Mouse (Mus musculus): ENCODE data around the gene Agbl4. TPM values are rescaled to one million over a fixed set of nuclear protein-coding genes. Genes with fewer than 3 reads are reported as not detected.

Gene Agbl4
- polyA plus RNA-seq, 1 experiment from 2014 or later = 2.5 TPM

GRCm38 (mm10) chr4:111357176-111357575 is 959.7 kb downstream of the Agbl4 start:
- Histone ChIP-seq H3K9me3 (replicated peaks) (no peaks in the 10 kb centered on the region), H3K27ac (no peak overlapping the region), H3K36me3 (ENCODE audit: poor library complexity, severe bottlenecking) (no peaks in the 10 kb centered on the region), H3K4me1 (no peaks in the 10 kb centered on the region), H3K4me2 (no peak overlapping the region), H3K9ac (no peak overlapping the region), H3K4me3 (no peak overlapping the region), H3K27me3 (no peaks in the 10 kb centered on the region)
- no peak for ATAC-seq
- WGBS = 87% methylated on average over 3 of the region's 3 CpGs

GRCm38 (mm10) chr4:111364199-111364598 is 966.7 kb downstream of the Agbl4 start:
- Histone ChIP-seq H3K4me1 (no peaks in the 10 kb centered on the region), H3K4me2 (no peak overlapping the region), H3K9ac (no peak overlapping the region), H3K9me3 (replicated peaks) (no peaks in the 10 kb centered on the region), H3K27ac (no peak overlapping the region), H3K4me3 (no peak overlapping the region), H3K36me3 (ENCODE audit: poor library complexity, severe bottlenecking) (no peaks in the 10 kb centered on the region), H3K27me3 (no peaks in the 10 kb centered on the region)
- ATAC-seq = no peak
- WGBS = 88% methylated on average over 2 of the region's 2 CpGs

- H3K36me3 ChIP-seq (ENCODE audit: poor library complexity, severe bottlenecking) = no peaks in the 10 kb centered on the region
- ATAC-seq = no peak
- no peak overlapping the region for H3K27ac ChIP-seq
- no peaks in the 10 kb centered on the region for H3K27me3 ChIP-seq
- no peak overlapping the region for H3K4me3 ChIP-seq
- H3K9me3 ChIP-seq (replicated peaks) = no peaks in the 10 kb centered on the region
- H3K4me2 ChIP-seq = no peak overlapping the region
- no peaks in the 10 kb centered on the region for H3K4me1 ChIP-seq
- H3K9ac ChIP-seq = no peak overlapping the region
- 68% methylated on average over 2 of the region's 2 CpGs for WGBS
Measured at GRCm38 (mm10) chr4:111367771-111368170, 970.3 kb downstream of the Agbl4 start.

- H3K36me3 ChIP-seq (ENCODE audit: poor library complexity, severe bottlenecking) = no peaks in the 10 kb centered on the region
- no peaks in the 10 kb centered on the region for H3K9me3 ChIP-seq (replicated peaks)
- H3K4me1 ChIP-seq = no peaks in the 10 kb centered on the region
- H3K27ac ChIP-seq = no peak overlapping the region
- no peak overlapping the region for H3K4me3 ChIP-seq
- H3K27me3 ChIP-seq = no peaks in the 10 kb centered on the region
- H3K4me2 ChIP-seq = no peak overlapping the region
- ATAC-seq = no peak
- no peak overlapping the region for H3K9ac ChIP-seq
Measured at GRCm38 (mm10) chr4:111377159-111377558, 979.7 kb downstream of the Agbl4 start.

- H3K4me3 ChIP-seq = no peak overlapping the region
- no peak for ATAC-seq
- WGBS = 95% methylated on average over 3 of the region's 3 CpGs
Measured at GRCm38 (mm10) chr4:111378071-111378470, 980.6 kb downstream of the Agbl4 start.

GRCm38 (mm10) chr4:111383101-111383500 is 985.6 kb downstream of the Agbl4 start:
- Histone ChIP-seq H3K36me3 (ENCODE audit: poor library complexity, severe bottlenecking) (no peaks in the 10 kb centered on the region), H3K9ac (no peak overlapping the region), H3K9me3 (replicated peaks) (no peaks in the 10 kb centered on the region), H3K4me3 (no peak overlapping the region), H3K4me2 (no peak overlapping the region), H3K27me3 (no peaks in the 10 kb centered on the region), H3K27ac (no peak overlapping the region), H3K4me1 (no peaks in the 10 kb centered on the region)
- 84% methylated on average over 2 of the region's 2 CpGs for WGBS
- ATAC-seq = no peak

More at GRCm38 (mm10) chr4:111378071-111378470, 980.6 kb downstream of the Agbl4 start:
- Histone ChIP-seq H3K27me3 (no peaks in the 10 kb centered on the region), H3K4me1 (no peaks in the 10 kb centered on the region), H3K9ac (no peak overlapping the region), H3K4me2 (no peak overlapping the region), H3K9me3 (replicated peaks) (no peaks in the 10 kb centered on the region), H3K27ac (no peak overlapping the region), H3K36me3 (ENCODE audit: poor library complexity, severe bottlenecking) (no peaks in the 10 kb centered on the region)

- no peaks in the 10 kb centered on the region for H3K4me1 ChIP-seq
- no peaks in the 10 kb centered on the region for H3K27me3 ChIP-seq
- H3K9ac ChIP-seq = no peak overlapping the region
- H3K36me3 ChIP-seq (ENCODE audit: poor library complexity, severe bottlenecking) = no peaks in the 10 kb centered on the region
- ATAC-seq = no peak
- H3K4me2 ChIP-seq = no peak overlapping the region
- no peak overlapping the region for H3K4me3 ChIP-seq
- H3K9me3 ChIP-seq (replicated peaks) = no peaks in the 10 kb centered on the region
- H3K27ac ChIP-seq = no peak overlapping the region
Measured at GRCm38 (mm10) chr4:111390736-111391135, 993.3 kb downstream of the Agbl4 start.

GRCm38 (mm10) chr4:111399784-111400183 is 1002.3 kb downstream of the Agbl4 start:
- H3K4me3 ChIP-seq = no peak overlapping the region
- no peaks in the 10 kb centered on the region for H3K4me1 ChIP-seq
- H3K9ac ChIP-seq = no peak overlapping the region
- no peak overlapping the region for H3K4me2 ChIP-seq
- no peaks in the 10 kb centered on the region for H3K9me3 ChIP-seq (replicated peaks)
- H3K36me3 ChIP-seq (ENCODE audit: poor library complexity, severe bottlenecking) = no peaks in the 10 kb centered on the region
- H3K27me3 ChIP-seq = no peaks in the 10 kb centered on the region
- no peak overlapping the region for H3K27ac ChIP-seq
- no peak for ATAC-seq

- 43% methylated on average over 2 of the region's 2 CpGs for WGBS
- Histone ChIP-seq H3K36me3 (ENCODE audit: poor library complexity, severe bottlenecking) (no peaks in the 10 kb centered on the region), H3K9me3 (replicated peaks) (no peaks in the 10 kb centered on the region), H3K9ac (no peak overlapping the region), H3K27ac (no peak overlapping the region), H3K4me1 (no peaks in the 10 kb centered on the region), H3K4me3 (no peak overlapping the region), H3K27me3 (no peaks in the 10 kb centered on the region), H3K4me2 (no peak overlapping the region)
- no peak for ATAC-seq
Measured at GRCm38 (mm10) chr4:111400676-111401075, 1003.2 kb downstream of the Agbl4 start.

- Histone ChIP-seq H3K36me3 (ENCODE audit: poor library complexity, severe bottlenecking) (no peaks in the 10 kb centered on the region), H3K9me3 (replicated peaks) (no peaks in the 10 kb centered on the region), H3K27me3 (no peaks in the 10 kb centered on the region), H3K4me1 (no peaks in the 10 kb centered on the region), H3K4me2 (no peak overlapping the region), H3K4me3 (no peak overlapping the region), H3K9ac (no peak overlapping the region), H3K27ac (no peak overlapping the region)
- ATAC-seq = no peak
- 66% methylated on average over 1 of the region's 1 CpGs for WGBS
Measured at GRCm38 (mm10) chr4:111403243-111403642, 1005.8 kb downstream of the Agbl4 start.

GRCm38 (mm10) chr4:111410731-111411130 is 1013.3 kb downstream of the Agbl4 start:
- H3K4me3 ChIP-seq = no peak overlapping the region
- H3K9me3 ChIP-seq (replicated peaks) = no peaks in the 10 kb centered on the region
- no peaks in the 10 kb centered on the region for H3K36me3 ChIP-seq (ENCODE audit: poor library complexity, severe bottlenecking)
- H3K27ac ChIP-seq = no peak overlapping the region
- no peak for ATAC-seq
- no peak overlapping the region for H3K9ac ChIP-seq
- H3K4me1 ChIP-seq = peaks cover 9% of the 10 kb centered on the region
- peaks cover 4% of the 10 kb centered on the region; the same call in 1 of the 2 replicates for H3K27me3 ChIP-seq
- WGBS = 93% methylated on average over 4 of the region's 4 CpGs
- no peak overlapping the region for H3K4me2 ChIP-seq

GRCm38 (mm10) chr4:111414399-111414798 is 1016.9 kb downstream of the Agbl4 start:
- WGBS = under 1% methylated on average over 6 of the region's 6 CpGs
- ATAC-seq = peak; percentile 44
- Histone ChIP-seq H3K36me3 (ENCODE audit: poor library complexity, severe bottlenecking) (peaks cover 13% of the 10 kb centered on the region), H3K4me3 (peak overlapping the region; percentile 87), H3K4me2 (peak overlapping the region; percentile 83), H3K4me1 (peaks cover 37% of the 10 kb centered on the region), H3K27ac (no peak overlapping the region), H3K9ac (peak overlapping the region; percentile 96), H3K27me3 (peaks cover 4% of the 10 kb centered on the region; the same call in 1 of the 2 replicates), H3K9me3 (replicated peaks) (no peaks in the 10 kb centered on the region)

GRCm38 (mm10) chr4:111414818-111415488 is 1017.5 kb downstream of the Agbl4 start, which contains the start of gene Bend5:
TSS of gene Bend5 (plus strand) at chr4:111415006.
- under 1% methylated on average over 63 of the region's 66 CpGs for WGBS
- Histone ChIP-seq H3K9ac (peak within 1 kb of the TSS; percentile 96), H3K36me3 (ENCODE audit: poor library complexity, severe bottlenecking) (peaks cover 13% of the 10 kb centered on the region), H3K27ac (peak within 1 kb of the TSS; percentile 81), H3K4me1 (peaks cover 37% of the 10 kb centered on the region), H3K4me3 (peak within 1 kb of the TSS; percentile 87), H3K9me3 (replicated peaks) (no peaks in the 10 kb centered on the region), H3K4me2 (peak within 1 kb of the TSS; percentile 83), H3K27me3 (peaks cover 4% of the 10 kb centered on the region; the same call in 1 of the 2 replicates)
- peak; percentile 98 for ATAC-seq
